Mouse (Mus musculus) heart, adult 2 months (tissue): Measurements from ENCODE around the gene Phyhd1.

Experiments used
- CTCF ChIP-seq: fragments of 200-600 bp; IDR thresholded peaks from 2 replicates; pipeline ENCODE4 v1.8.1; 2022; ENCODE audit warnings: antibody characterized with exemption, mild to moderate bottlenecking, moderate library complexity
- EP300 ChIP-seq: fragments of 200-500 bp; IDR thresholded peaks from 2 replicates; pipeline ENCODE4 v1.6.1; 2011; ENCODE audit warnings: low read depth, low read length, control low read depth; ENCODE audit not compliant: insufficient read depth
- POLR2A ChIP-seq: fragments of 200-500 bp; IDR thresholded peaks from 2 replicates; pipeline ENCODE4 v1.6.1; 2011; ENCODE audit warnings: mild to moderate bottlenecking, low read depth, low read length, control low read depth; ENCODE audit not compliant: insufficient read depth

DNA sequence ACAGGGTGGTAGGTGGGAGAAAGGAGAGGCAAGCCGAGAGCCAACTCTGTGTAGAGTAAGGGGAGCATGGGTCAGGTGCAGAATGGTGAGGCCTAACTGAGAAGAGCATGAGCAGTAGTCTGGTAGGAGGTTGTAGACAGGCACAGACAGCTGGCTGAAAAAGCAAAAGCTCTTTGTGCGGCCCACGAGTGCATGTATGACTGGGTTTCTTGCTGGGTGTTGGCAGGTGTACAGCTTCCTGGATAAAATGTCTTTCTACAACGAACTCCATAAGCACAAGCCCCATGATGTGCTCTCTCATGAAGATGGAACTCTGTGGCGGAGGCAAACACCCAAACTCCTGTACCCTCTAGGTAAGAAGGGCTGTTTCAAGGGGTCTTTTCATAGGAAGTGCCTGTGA, 51.0 kb downstream of the Phyhd1 start:
- no peak for TF ChIP-seq CTCF
- no peak for TF ChIP-seq POLR2A
- no peak for TF ChIP-seq EP300
